Mouse (Mus musculus) embryonic fibroblast, embryonic 13.5 days (primary cell): Measurements from ENCODE around the gene Cotl1.

ENCODE experiments used
- CTCF ChIP-seq: IDR thresholded peaks from 2 replicates; pipeline ENCODE4 v1.5.1; 2011; ENCODE audit warnings: mild to moderate bottlenecking, control low read depth, low read length, moderate library complexity, borderline replicate concordance; ENCODE audit not compliant: insufficient read depth
- POLR2A ChIP-seq: IDR thresholded peaks from 2 replicates; pipeline ENCODE4 v1.6.1; 2011; ENCODE audit warnings: low read depth, mild to moderate bottlenecking, control low read depth, low read length, moderate library complexity

- TF ChIP-seq POLR2A, result no peak
- TF ChIP-seq CTCF, result no peak
Measured at GRCm38 (mm10) chr8:119798170-119798964, 42.0 kb downstream of the Cotl1 start.
